Comparison of ENCODE assay signal across 8 mouse cellular contexts in the genomic region with DNA sequence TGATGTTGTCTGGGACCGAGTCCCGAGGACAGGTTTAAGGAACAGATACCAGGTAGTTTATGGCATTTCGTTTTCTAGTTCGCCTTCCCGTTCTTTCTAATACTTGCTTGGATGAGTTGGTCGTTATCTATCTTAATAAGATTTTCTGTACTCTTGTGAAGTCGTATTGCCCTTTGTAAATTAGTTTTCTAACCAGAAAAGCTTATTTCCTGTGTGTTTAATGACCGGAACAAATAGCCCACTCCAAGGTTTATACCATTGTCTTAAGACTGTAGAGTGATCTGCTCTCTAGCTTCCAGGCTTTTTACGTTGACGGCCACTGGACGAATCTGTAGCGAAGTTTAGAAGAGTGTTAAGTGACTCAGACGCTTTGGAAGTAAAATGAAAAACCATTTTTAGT. TPM values are rescaled to one million over a fixed set of nuclear protein-coding genes. Genes with fewer than 3 reads are reported as not detected.
DNase-seq lines count a peak whose midpoint lies in the region; ATAC-seq and TF ChIP-seq lines count a peak whose summit lies in the region.

No protein-coding gene starts in this region.

- peaks cover 10% of the 10 kb centered on the region; the same call in 1 of the 2 replicates for H3K4me1 ChIP-seq in heart, embryonic 10.5 days
- peaks cover 0 to 2% of the 10 kb centered on the region in 2 experiments; a peak in 3 of 4 replicates for H3K4me1 ChIP-seq in ES-E14 (ENCODE audit: control insufficient read depth in 2 of 2, insufficient read depth in 2 of 2, low read length in 2 of 2, poor library complexity in 1 of 2)
- 0 out of 2 replicates have a peak, but pooled peaks cover 2% of the 10 kb centered on the region for H3K4me1 ChIP-seq in hindbrain, embryonic 11.5 days (replicated peaks; ENCODE audit: control insufficient read depth, insufficient read depth, low read length)
- peaks cover 53% of the 10 kb centered on the region for H3K4me1 ChIP-seq in midbrain, embryonic 10.5 days

- H3K27me3 ChIP-seq in heart, embryonic 10.5 days (ENCODE audit: insufficient read depth, poor library complexity, severe bottlenecking), result peaks cover 12% of the 10 kb centered on the region
- H3K27me3 ChIP-seq in hindbrain, embryonic 11.5 days (ENCODE audit: control insufficient read depth, insufficient read depth, low read length), result no peaks in the 10 kb centered on the region
- peaks cover 26% of the 10 kb centered on the region for H3K27me3 ChIP-seq in midbrain, embryonic 10.5 days (ENCODE audit: low read depth, poor library complexity, severe bottlenecking)

- ATAC-seq in hindbrain, embryonic 11.5 days (ENCODE audit: low FRiP score), result no peak

- H3K36me3 ChIP-seq in heart, embryonic 10.5 days, result no peaks in the 10 kb centered on the region
- no peaks in the 10 kb centered on the region for H3K36me3 ChIP-seq in ES-E14 (ENCODE audit: control insufficient read depth, insufficient read depth, low read length, poor library complexity, severe bottlenecking)
- H3K36me3 ChIP-seq in hindbrain, embryonic 11.5 days (ENCODE audit: control insufficient read depth, insufficient read depth, low read length), result no peaks in the 10 kb centered on the region
- H3K36me3 ChIP-seq in midbrain, embryonic 10.5 days, result no peaks in the 10 kb centered on the region

- peak overlapping the region; percentile 91 for H3K4me3 ChIP-seq in heart, embryonic 10.5 days
- peak overlapping the region; percentile 73 to 88 for H3K4me3 ChIP-seq in ES-E14 (ENCODE audit: insufficient read depth in 1 of 2, low read depth in 1 of 2, low read length in 2 of 2, poor library complexity in 1 of 2, severe bottlenecking in 1 of 2)
- peak overlapping the region; percentile 95 for H3K4me3 ChIP-seq in hindbrain, embryonic 11.5 days (ENCODE audit: low read depth, low read length)
- H3K4me3 ChIP-seq in midbrain, embryonic 10.5 days, result peak overlapping the region; percentile 90

- H3K9ac ChIP-seq in ES-E14 (ENCODE audit: insufficient read depth, low read depth, low read length, poor library complexity, severe bottlenecking), result peak overlapping the region; percentile 77
- peak overlapping the region; percentile 84 for H3K9ac ChIP-seq in hindbrain, embryonic 11.5 days (ENCODE audit: low read depth, low read length)

- no peak for DNase-seq in heart, embryonic 10.5 days (ENCODE audit: low spot score)
- no peak for DNase-seq in heart, postnatal 14 days
- DNase-seq in ES-E14 (ENCODE audit: low read depth, low spot score), result no peak
- peak; percentile 28 for DNase-seq in hindbrain, embryonic 11.5 days (ENCODE audit: low spot score)
- DNase-seq in midbrain, embryonic 10.5 days (ENCODE audit: low spot score), result no peak
- no peak for DNase-seq in cerebellum, postnatal 36 days
- DNase-seq in adrenal gland, postnatal 25 days, result no peak
- no peak for DNase-seq in layer of hippocampus, postnatal 10 days (ENCODE audit: low spot score in 2 of 2)

- intact Hi-C loops in heart, postnatal 14 days (cut with DNase I), result loop anchor here (5.0 kb wide), 2 partner anchors 36 to 39 kb away; no protein-coding TSS in a partner anchor

- peak overlapping the region; percentile 97 for H3K27ac ChIP-seq in heart, embryonic 10.5 days
- no peak overlapping the region for H3K27ac ChIP-seq in ES-E14 (ENCODE audit: insufficient read depth, low read depth, low read length, poor library complexity, severe bottlenecking)
- peak overlapping the region; percentile 75; the same call in 1 of the 2 replicates for H3K27ac ChIP-seq in hindbrain, embryonic 11.5 days (ENCODE audit: low read depth, low read length)
- peak overlapping the region; percentile 96 for H3K27ac ChIP-seq in midbrain, embryonic 10.5 days (replicated peaks)

- peak overlapping the region; percentile 72 for H3K4me2 ChIP-seq in hindbrain, embryonic 11.5 days (replicated peaks; ENCODE audit: low read depth, low read length)

- no peaks in the 10 kb centered on the region for H3K9me3 ChIP-seq in heart, embryonic 10.5 days
- H3K9me3 ChIP-seq in ES-E14 (ENCODE audit: control insufficient read depth, insufficient read depth, low read depth, low read length), result no peaks in the 10 kb centered on the region
- H3K9me3 ChIP-seq in hindbrain, embryonic 11.5 days (ENCODE audit: control insufficient read depth, low read length), result no peaks in the 10 kb centered on the region
- no peaks in the 10 kb centered on the region for H3K9me3 ChIP-seq in midbrain, embryonic 10.5 days (replicated peaks)

- in situ Hi-C loops in ES-E14 (cut with MboI; ENCODE audit: low sequenced_read_pairs in 2 of 2, unreplicated experiment in 2 of 2), result no loop called here

- WGBS in heart, embryonic 10.5 days, result 2% methylated on average over 13 of the region's 13 CpGs
- 2% methylated on average over 13 of the region's 13 CpGs for WGBS in hindbrain, embryonic 11.5 days
- WGBS in midbrain, embryonic 10.5 days, result 1% methylated on average over 13 of the region's 13 CpGs

TF ChIP-seq in ES-E14, 5 proteins besides CTCF, POLR2A, EP300 and RAD21:
- TF ChIP-seq ZNF384 (IDR thresholded peaks at IDR 0.05; ENCODE audit: low read depth, low read length), result no peak
- no peak for TF ChIP-seq ZC3H11A (IDR thresholded peaks at IDR 0.05; ENCODE audit: borderline replicate concordance, low read depth, low read length)
- TF ChIP-seq HCFC1 (IDR thresholded peaks at IDR 0.05; ENCODE audit: borderline replicate concordance, insufficient read depth, low read length), result no peak
- TF ChIP-seq CHD2 (IDR thresholded peaks at IDR 0.05; ENCODE audit: low read depth, low read length), result no peak
- TF ChIP-seq MAFK (IDR thresholded peaks at IDR 0.05; ENCODE audit: insufficient read depth, low read depth, low read length), result no peak

RNA-seq across cellular contexts. Expression of a gene that starts 1.1 kb away (rescaled TPM):
- polyA plus RNA-seq in heart, embryonic 10.5 days (2016; fragmentation: Nextera tagmentation; extraction: Ambion mirVana), result 44.4 and 55.3 TPM in 2 replicates
- total RNA-seq in heart, postnatal 14 days (2021), result 10 to 100 TPM; 46.7 to 51.4 TPM
- total RNA-seq in ES-E14 (2012; rRNA removed), result 52.4 and 55.4 TPM in 2 replicates
- polyA plus RNA-seq in hindbrain, embryonic 11.5 days (2014; fragmentation: Nextera tagmentation; extraction: Ambion mirVana), result 39.8 and 50.1 TPM in 2 replicates
- polyA plus RNA-seq in midbrain, embryonic 10.5 days (2016; fragmentation: Nextera tagmentation; extraction: Ambion mirVana), result 49.9 and 50.9 TPM in 2 replicates
- 26.7 and 32.6 TPM in 2 replicates for total RNA-seq in adrenal gland, postnatal 25 days (2021)
- 10 to 100 TPM; 85.2 to 91.1 TPM for total RNA-seq in layer of hippocampus, postnatal 10 days (2021)
